Mouse (Mus musculus): Measurements from ENCODE around the gene Dleu7. TPM values are rescaled to one million over a fixed set of nuclear protein-coding genes. Genes with fewer than 3 reads are reported as not detected.

Dleu7 gene
- total and polyA plus RNA-seq, 2 experiments from 2014 or later, result 0.16 to 0.65 TPM

- no peak overlapping the region for H3K4me2 ChIP-seq (ENCODE audit: low read depth, low read length)
- 28% methylated on average over 6 of the region's 6 CpGs for WGBS
- no peak overlapping the region for H3K4me3 ChIP-seq (ENCODE audit: low read depth, low read length)
- DNase-seq (ENCODE audit: low spot score) (no peak), ATAC-seq (ENCODE audit: insufficient read depth, low read depth) (no peak)
- peak overlapping the region; percentile 39; the same call in 1 of the 2 replicates for H3K27ac ChIP-seq (ENCODE audit: low read depth)
- no peaks in the 10 kb centered on the region for H3K27me3 ChIP-seq (ENCODE audit: control insufficient read depth, insufficient read depth, low read length)
- H3K9ac ChIP-seq (replicated peaks; ENCODE audit: low read depth, low read length), result no peak overlapping the region
- peaks cover 6% of the 10 kb centered on the region; the same call in 1 of the 2 replicates for H3K4me1 ChIP-seq (ENCODE audit: control insufficient read depth, insufficient read depth)
- no peaks in the 10 kb centered on the region for H3K36me3 ChIP-seq (replicated peaks; ENCODE audit: control insufficient read depth, insufficient read depth, low read length)
- TF ChIP-seq CTCF (IDR thresholded peaks at IDR 0.05; ENCODE audit: low read depth) (no peak), EP300 (IDR thresholded peaks at IDR 0.05; ENCODE audit: low read depth) (no peak)
- no peaks in the 10 kb centered on the region for H3K9me3 ChIP-seq (replicated peaks; ENCODE audit: control insufficient read depth, low read length)
Observed at GRCm38 (mm10) chr14:62258125-62258524, 34.7 kb downstream of the Dleu7 start.

DNA sequence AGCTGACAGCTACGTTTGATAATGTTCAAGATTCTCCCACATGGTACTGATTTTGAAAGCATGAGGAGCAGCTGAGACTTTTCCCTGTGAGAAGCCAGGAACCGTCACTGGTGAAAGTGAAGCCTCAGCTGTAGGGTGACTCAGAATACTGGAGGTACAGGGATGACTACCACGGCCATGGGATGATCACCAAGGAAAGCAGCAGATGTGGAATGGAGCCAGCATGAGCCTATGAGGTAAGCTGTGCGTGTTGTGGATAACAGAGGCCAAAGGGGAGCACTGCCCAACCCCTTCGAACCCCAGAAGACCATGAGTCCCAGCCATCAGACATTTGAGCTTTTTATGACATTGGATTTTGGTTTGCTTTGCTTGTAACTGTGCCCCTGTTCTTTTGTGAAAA, 36.8 kb downstream of the Dleu7 start:
- no peak for TF ChIP-seq EP300 (IDR thresholded peaks at IDR 0.05; ENCODE audit: low read depth)
- TF ChIP-seq CTCF (IDR thresholded peaks at IDR 0.05; ENCODE audit: low read depth), result no peak
- Histone ChIP-seq H3K27ac (ENCODE audit: low read depth) (no peak overlapping the region), H3K4me3 (ENCODE audit: low read depth, low read length) (no peak overlapping the region)

DNA sequence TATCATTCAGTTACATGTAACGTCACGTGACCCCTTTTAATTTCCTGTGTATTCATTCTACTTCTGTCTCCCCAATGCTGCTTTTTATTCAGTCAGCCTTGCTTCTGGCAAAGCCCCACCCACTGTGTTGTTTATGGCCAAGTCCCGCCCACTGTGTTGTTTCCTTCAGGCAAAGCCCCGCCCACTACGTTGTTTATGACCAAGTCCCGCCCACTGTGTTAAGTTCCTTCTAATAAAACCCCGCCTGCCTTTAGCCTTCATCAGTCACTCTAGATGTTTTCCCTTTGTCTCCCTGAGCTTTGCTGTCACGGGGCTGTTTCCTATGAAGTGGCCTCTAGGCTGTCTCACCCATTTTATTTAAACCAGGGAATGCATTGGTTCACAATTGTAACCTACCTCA, 38.5 kb downstream of the Dleu7 start:
- no peak overlapping the region for H3K9ac ChIP-seq (replicated peaks; ENCODE audit: low read depth, low read length)
- H3K4me1 ChIP-seq (ENCODE audit: control insufficient read depth, insufficient read depth), result peaks cover 6% of the 10 kb centered on the region; the same call in 1 of the 2 replicates
- no peak overlapping the region for H3K4me3 ChIP-seq (ENCODE audit: low read depth, low read length)
- no peaks in the 10 kb centered on the region for H3K36me3 ChIP-seq (replicated peaks; ENCODE audit: control insufficient read depth, insufficient read depth, low read length)
- 68% methylated on average over 8 of the region's 8 CpGs for WGBS
- no peaks in the 10 kb centered on the region for H3K9me3 ChIP-seq (replicated peaks; ENCODE audit: control insufficient read depth, low read length)
- ATAC-seq (ENCODE audit: insufficient read depth, low read depth), result no peak
- H3K27me3 ChIP-seq (ENCODE audit: control insufficient read depth, insufficient read depth, low read length), result no peaks in the 10 kb centered on the region
- H3K27ac ChIP-seq (ENCODE audit: low read depth), result no peak overlapping the region
- DNase-seq (ENCODE audit: low spot score), result no peak
- TF ChIP-seq CTCF (IDR thresholded peaks at IDR 0.05; ENCODE audit: low read depth) (no peak), EP300 (IDR thresholded peaks at IDR 0.05; ENCODE audit: low read depth) (no peak)
- H3K4me2 ChIP-seq (ENCODE audit: low read depth, low read length), result no peak overlapping the region

More for the DNA sequence above, 36.8 kb downstream of the Dleu7 start:
- no peaks in the 10 kb centered on the region for H3K9me3 ChIP-seq (replicated peaks; ENCODE audit: control insufficient read depth, low read length)
- no peaks in the 10 kb centered on the region for H3K27me3 ChIP-seq (ENCODE audit: control insufficient read depth, insufficient read depth, low read length)
- no peak overlapping the region for H3K4me2 ChIP-seq (ENCODE audit: low read depth, low read length)
- H3K4me1 ChIP-seq (ENCODE audit: control insufficient read depth, insufficient read depth), result peaks cover 6% of the 10 kb centered on the region; the same call in 1 of the 2 replicates
- H3K36me3 ChIP-seq (replicated peaks; ENCODE audit: control insufficient read depth, insufficient read depth, low read length), result no peaks in the 10 kb centered on the region
- WGBS, result 72% methylated on average over 5 of the region's 5 CpGs
- ATAC-seq (ENCODE audit: insufficient read depth, low read depth), result no peak
- H3K9ac ChIP-seq (replicated peaks; ENCODE audit: low read depth, low read length), result no peak overlapping the region
- DNase-seq (ENCODE audit: low spot score), result no peak

DNA sequence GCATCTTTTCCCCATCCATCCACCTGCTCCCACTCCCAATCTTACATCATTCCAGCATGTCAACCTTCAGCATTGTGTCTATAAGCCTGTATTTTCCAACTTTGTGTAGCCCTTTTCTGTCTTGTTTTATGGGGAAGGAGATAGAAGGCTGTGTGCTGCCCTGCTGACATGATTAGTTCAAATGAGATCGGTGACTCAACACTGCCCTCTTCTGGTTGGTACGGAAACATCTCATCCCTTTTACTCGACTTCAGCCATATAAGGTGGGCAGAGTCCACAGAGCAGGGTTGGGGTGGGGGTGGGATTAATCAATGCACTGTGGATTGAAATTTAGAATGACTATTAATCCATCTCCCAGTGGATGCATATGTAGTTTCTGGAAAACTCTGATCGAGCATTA, 40.8 kb downstream of the Dleu7 start:
- H3K27ac ChIP-seq (ENCODE audit: low read depth), result no peak overlapping the region
- WGBS, result 5% methylated on average over 4 of the region's 4 CpGs
- no peaks in the 10 kb centered on the region for H3K36me3 ChIP-seq (replicated peaks; ENCODE audit: control insufficient read depth, insufficient read depth, low read length)
- no peak overlapping the region for H3K9ac ChIP-seq (replicated peaks; ENCODE audit: low read depth, low read length)
- TF ChIP-seq CTCF (IDR thresholded peaks at IDR 0.05; ENCODE audit: low read depth) (peak; percentile 77), EP300 (IDR thresholded peaks at IDR 0.05; ENCODE audit: low read depth) (no peak)
- H3K27me3 ChIP-seq (ENCODE audit: control insufficient read depth, insufficient read depth, low read length), result no peaks in the 10 kb centered on the region
- H3K4me2 ChIP-seq (ENCODE audit: low read depth, low read length), result no peak overlapping the region
- no peak overlapping the region for H3K4me3 ChIP-seq (ENCODE audit: low read depth, low read length)
- H3K9me3 ChIP-seq (replicated peaks; ENCODE audit: control insufficient read depth, low read length), result no peaks in the 10 kb centered on the region
- ATAC-seq (ENCODE audit: insufficient read depth, low read depth) (peak; percentile 63; the same call in 1 of the 2 replicates), DNase-seq (ENCODE audit: low spot score) (peak; percentile 68)
- no peaks in the 10 kb centered on the region for H3K4me1 ChIP-seq (ENCODE audit: control insufficient read depth, insufficient read depth)

- 76% methylated on average over 3 of the region's 3 CpGs for WGBS
- no peak overlapping the region for H3K27ac ChIP-seq (ENCODE audit: low read depth)
- TF ChIP-seq EP300 (IDR thresholded peaks at IDR 0.05; ENCODE audit: low read depth) (no peak), CTCF (IDR thresholded peaks at IDR 0.05; ENCODE audit: low read depth) (no peak)
- no peaks in the 10 kb centered on the region for H3K27me3 ChIP-seq (ENCODE audit: control insufficient read depth, insufficient read depth, low read length)
- H3K9me3 ChIP-seq (replicated peaks; ENCODE audit: control insufficient read depth, low read length), result no peaks in the 10 kb centered on the region
- no peaks in the 10 kb centered on the region for H3K36me3 ChIP-seq (replicated peaks; ENCODE audit: control insufficient read depth, insufficient read depth, low read length)
- H3K9ac ChIP-seq (replicated peaks; ENCODE audit: low read depth, low read length), result no peak overlapping the region
- no peak overlapping the region for H3K4me3 ChIP-seq (ENCODE audit: low read depth, low read length)
- DNase-seq (ENCODE audit: low spot score), result no peak
- H3K4me2 ChIP-seq (ENCODE audit: low read depth, low read length), result no peak overlapping the region
- ATAC-seq (ENCODE audit: insufficient read depth, low read depth), result no peak
- no peaks in the 10 kb centered on the region for H3K4me1 ChIP-seq (ENCODE audit: control insufficient read depth, insufficient read depth)
Observed at GRCm38 (mm10) chr14:62250046-62250445, 42.8 kb downstream of the Dleu7 start.

GRCm38 (mm10) chr14:62249251-62249650, 43.6 kb downstream of the Dleu7 start:
- WGBS, result 78% methylated on average over 2 of the region's 2 CpGs
- H3K9me3 ChIP-seq (replicated peaks; ENCODE audit: control insufficient read depth, low read length), result no peaks in the 10 kb centered on the region
- no peaks in the 10 kb centered on the region for H3K27me3 ChIP-seq (ENCODE audit: control insufficient read depth, insufficient read depth, low read length)
- no peaks in the 10 kb centered on the region for H3K4me1 ChIP-seq (ENCODE audit: control insufficient read depth, insufficient read depth)
- TF ChIP-seq EP300 (IDR thresholded peaks at IDR 0.05; ENCODE audit: low read depth), result no peak
- TF ChIP-seq CTCF (IDR thresholded peaks at IDR 0.05; ENCODE audit: low read depth), result no peak
- ATAC-seq (ENCODE audit: insufficient read depth, low read depth) (no peak), DNase-seq (ENCODE audit: low spot score) (no peak)
- H3K4me2 ChIP-seq (ENCODE audit: low read depth, low read length), result no peak overlapping the region
- no peak overlapping the region for H3K27ac ChIP-seq (ENCODE audit: low read depth)
- no peak overlapping the region for H3K9ac ChIP-seq (replicated peaks; ENCODE audit: low read depth, low read length)
- no peaks in the 10 kb centered on the region for H3K36me3 ChIP-seq (replicated peaks; ENCODE audit: control insufficient read depth, insufficient read depth, low read length)
- H3K4me3 ChIP-seq (ENCODE audit: low read depth, low read length), result no peak overlapping the region
